Mouse (Mus musculus): ENCODE data around the gene Spag6.

GRCm38 (mm10) chr2:18699401-18699990, 5.7 kb downstream of the Spag6 start:
- no peak for TF ChIP-seq CTCF (IDR thresholded peaks at IDR 0.05; ENCODE audit: borderline replicate concordance, insufficient read depth, low read length)
- TF ChIP-seq POLR2A (IDR thresholded peaks at IDR 0.05; ENCODE audit: low read depth, low read length): no peak
